Mouse (Mus musculus): Measurements from ENCODE around the gene Gnb5. TPM values are rescaled to one million over a fixed set of nuclear protein-coding genes. Genes with fewer than 3 reads are reported as not detected.

Gene Gnb5
- polyA plus RNA-seq, 1 experiment from 2014 or later = 15.6 TPM

Other genes with a start within 250 kb of the Gnb5 start
- gene Myo5a, start 235.3 kb upstream of the Gnb5 start, polyA plus RNA-seq (2015; fragmentation: Nextera tagmentation; extraction: Ambion mirVana) = 11.9 and 13.4 TPM in 2 replicates
- gene Myo5c, start 74.3 kb upstream of the Gnb5 start, polyA plus RNA-seq (2015; fragmentation: Nextera tagmentation; extraction: Ambion mirVana) = 27.8 and 30.2 TPM in 2 replicates
- gene Bcl2l10, start 41.5 kb downstream of the Gnb5 start, polyA plus RNA-seq (2015; fragmentation: Nextera tagmentation; extraction: Ambion mirVana) = 0.21 TPM in 1 of 2 replicates, not detected in the other
- gene Mapk6, start 103.7 kb downstream of the Gnb5 start, polyA plus RNA-seq (2015; fragmentation: Nextera tagmentation; extraction: Ambion mirVana) = 45.0 and 49.7 TPM in 2 replicates
- 37.3 and 38.1 TPM in 2 replicates for gene Leo1, start 135.2 kb downstream of the Gnb5 start, polyA plus RNA-seq (2015; fragmentation: Nextera tagmentation; extraction: Ambion mirVana)